Mouse (Mus musculus) kidney, adult 2 months (tissue): ENCODE measurements at regions not wholly inside any gene's neighbourhood (a gene's known extent, or its start where the extent isn't known, plus 50 kb on each side); places are given as distances from the start of the nearest gene placed in this dataset.

Source experiments
- CTCF ChIP-seq: fragments of 200-500 bp; conservative IDR thresholded peaks from 2 replicates; pipeline ENCODE4 v1.5.1; 2011; ENCODE audit warnings: low read depth, mild to moderate bottlenecking, control low read depth, low read length, moderate library complexity, mixed read lengths; ENCODE audit not compliant: insufficient read depth, insufficient read length
- POLR2A ChIP-seq: fragments of 200-500 bp; IDR thresholded peaks from one replicate; pipeline ENCODE4 v1.6.1; 2011; ENCODE audit warnings: low read depth, low read length, control low read depth

DNA sequence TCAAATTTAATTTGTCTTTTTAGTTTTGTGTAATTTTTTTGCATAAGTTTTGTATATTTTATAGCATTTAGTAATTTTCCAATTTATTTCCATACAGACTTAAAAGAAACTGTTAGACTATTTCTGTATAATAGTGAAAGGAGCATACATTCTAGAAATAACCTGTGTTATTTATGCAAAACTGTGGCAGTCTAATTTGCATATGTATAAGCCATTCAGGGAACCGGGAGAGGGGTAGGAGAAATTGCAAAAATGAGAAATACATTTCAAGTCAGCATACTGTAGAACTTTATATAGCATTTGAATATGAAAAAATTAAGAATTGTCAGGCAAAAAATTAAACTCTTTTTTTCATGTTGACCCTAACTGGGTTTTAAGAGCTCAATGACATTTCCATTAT is 364.3 kb downstream of the Lmo7 start:
- TF ChIP-seq POLR2A: no peak
- TF ChIP-seq CTCF: no peak
